Mouse (Mus musculus) brain, embryonic 14.5 days (tissue): ENCODE data around the gene Agap3. TPM values are rescaled to one million over a fixed set of nuclear protein-coding genes. Genes with fewer than 3 reads are reported as not detected.

Experiments
- DNase-seq: peaks from one replicate; pipeline ENCODE4 v3.0.0-alpha.2; 2011; ENCODE audit warnings: low read depth
- CTCF ChIP-seq: fragments of 200-500 bp; IDR thresholded peaks from 2 replicates; pipeline ENCODE4 v1.5.1; 2012; ENCODE audit warnings: inconsistent platforms, mild to moderate bottlenecking, moderate library complexity, borderline replicate concordance; ENCODE audit not compliant: insufficient read depth, insufficient read length; ENCODE audit errors: extremely low read depth
- POLR2A ChIP-seq: fragments of 200-500 bp; IDR thresholded peaks from 2 replicates; pipeline ENCODE4 v1.6.1; 2012; ENCODE audit warnings: mild to moderate bottlenecking, inconsistent platforms, borderline replicate concordance; ENCODE audit not compliant: poor library complexity, insufficient read depth, insufficient read length, severe bottlenecking; ENCODE audit errors: extremely low read depth
- polyA plus RNA-seq: library from polyadenylated mRNA; depleted of rRNA; stranded (reverse); fragments of >200 nt; gene quantifications from 2 replicates; pipeline ENCODE4 v1.2.3, GENCODE M21; 2012

Agap3 gene
- polyA plus RNA-seq, 1 experiment: 244 TPM

DNA sequence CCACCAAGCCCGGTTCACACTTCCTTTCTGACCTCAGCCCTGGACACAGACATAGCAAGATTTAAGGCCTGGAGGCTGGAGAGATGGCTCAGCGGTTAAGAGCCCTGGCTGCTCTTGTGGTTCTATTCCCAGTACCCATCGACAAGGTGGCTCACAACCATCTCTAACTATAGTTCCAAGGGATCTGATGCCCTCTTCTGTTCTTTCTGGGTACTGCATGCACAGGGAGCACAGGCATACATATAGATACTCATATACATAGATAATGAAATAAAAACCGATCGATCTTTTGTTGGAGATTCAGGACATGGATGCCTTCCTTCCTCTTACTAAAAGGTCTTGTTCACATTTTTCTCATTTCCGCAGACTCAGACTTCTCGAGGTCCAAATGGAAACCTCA lies 56.4 kb downstream of the Agap3 start:
- TF ChIP-seq CTCF: no peak
- DNase-seq: no peak

DNA sequence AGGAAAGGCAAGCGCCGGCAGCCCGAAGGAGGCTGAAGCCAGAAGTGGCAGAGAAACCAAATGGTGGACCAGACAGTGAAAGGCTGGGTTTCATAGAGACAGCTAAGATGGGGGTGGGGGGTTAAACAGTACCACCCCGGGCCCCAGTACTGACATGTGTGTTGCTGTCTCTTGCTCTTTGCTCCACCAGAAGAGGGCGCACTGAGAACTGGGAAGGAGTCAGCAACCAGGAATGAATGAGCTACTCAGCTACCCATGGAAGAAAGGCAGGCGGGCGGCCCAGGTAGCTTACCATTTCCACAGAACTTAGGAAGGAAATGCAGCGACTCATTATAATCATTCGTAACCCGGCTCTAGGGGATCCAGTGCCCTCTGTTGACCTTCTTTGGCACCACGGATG lies 58.7 kb downstream of the Agap3 start:
- DNase-seq: no peak
- TF ChIP-seq POLR2A (no peak), CTCF (peak; percentile 23; the same call in 1 of the 2 replicates)

DNA sequence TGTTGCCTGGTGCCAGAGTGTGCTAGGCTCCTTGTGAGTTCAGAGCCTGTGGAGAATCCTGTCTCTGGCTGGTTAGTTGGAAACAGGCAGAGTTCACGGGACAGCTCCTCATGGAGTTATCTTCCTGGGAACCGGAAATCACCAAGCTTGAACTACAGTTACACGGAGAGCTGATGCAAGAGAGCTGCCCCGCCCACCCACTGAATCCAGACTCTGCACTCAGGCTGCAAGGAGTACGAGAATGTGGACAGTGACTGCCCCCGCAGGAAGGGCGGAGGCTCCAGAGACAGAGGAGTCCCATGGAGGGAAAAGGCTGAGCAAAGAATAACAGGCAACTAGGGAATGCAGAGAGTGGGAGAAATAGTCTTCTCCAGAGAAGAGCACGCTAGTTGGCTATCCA lies 60.3 kb downstream of the Agap3 start:
- no peak for TF ChIP-seq POLR2A
- no peak for TF ChIP-seq CTCF
- no peak for DNase-seq

DNA sequence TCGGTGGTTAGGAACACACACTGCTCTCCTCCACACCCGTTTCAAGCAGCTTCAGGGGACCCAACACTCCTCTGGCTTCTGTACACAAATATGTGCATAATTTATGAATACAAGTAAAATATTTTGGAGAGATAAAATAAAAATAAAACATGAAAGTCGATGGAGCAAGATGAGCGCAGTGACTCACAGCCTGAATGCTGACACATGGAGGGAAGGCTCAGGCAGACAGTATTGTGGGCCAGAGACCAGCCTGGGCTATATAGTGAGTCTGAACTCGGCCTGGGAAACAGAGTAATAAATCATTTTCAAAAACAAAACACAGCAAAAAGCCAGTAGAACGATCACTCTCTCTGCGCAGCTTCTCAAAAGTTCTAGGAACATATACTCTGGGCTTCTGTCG lies 69.4 kb downstream of the Agap3 start:
- TF ChIP-seq POLR2A: no peak
- no peak for TF ChIP-seq CTCF
- no peak for DNase-seq

DNA sequence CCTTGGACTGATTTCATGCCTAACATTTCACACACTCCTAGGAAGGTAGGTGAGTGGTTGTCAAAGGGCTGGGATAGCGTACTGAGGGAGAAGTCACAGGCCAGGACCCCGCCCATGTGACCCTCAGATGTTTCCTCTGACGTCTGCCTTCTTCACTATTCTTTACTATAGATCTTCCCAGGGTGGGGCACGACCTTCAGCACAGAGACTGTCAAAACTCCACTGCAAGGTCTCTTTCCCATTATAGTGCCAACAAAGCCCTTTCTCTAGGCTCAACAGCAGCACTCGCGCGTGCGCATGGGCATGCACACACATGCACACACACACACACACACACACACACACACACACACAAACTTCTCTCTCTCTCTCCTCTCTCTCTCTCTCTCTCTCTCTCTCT lies 71.8 kb downstream of the Agap3 start:
- no peak for DNase-seq
- TF ChIP-seq POLR2A (no peak), CTCF (no peak)

DNA sequence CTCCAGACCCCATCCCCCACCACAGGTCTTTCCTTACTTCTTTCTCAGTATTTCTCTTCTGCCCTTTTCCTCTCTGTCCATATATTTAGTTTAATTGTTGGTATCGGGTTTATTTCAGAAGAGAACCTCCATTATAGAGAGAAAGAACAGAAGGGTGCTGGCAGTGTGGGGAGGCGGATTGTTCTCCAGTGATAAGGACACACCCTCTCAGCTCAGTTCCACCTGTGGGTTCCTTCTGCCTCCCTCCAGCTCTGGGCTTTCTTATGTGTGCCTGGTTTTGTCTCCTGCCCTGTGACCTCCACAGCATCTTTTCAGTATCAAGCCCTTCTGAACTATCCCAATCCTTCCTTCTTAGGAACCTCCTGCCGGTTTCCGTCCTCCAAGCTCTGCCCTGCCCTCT lies 72.5 kb downstream of the Agap3 start:
- no peak for DNase-seq
- TF ChIP-seq POLR2A (no peak), CTCF (no peak)

DNA sequence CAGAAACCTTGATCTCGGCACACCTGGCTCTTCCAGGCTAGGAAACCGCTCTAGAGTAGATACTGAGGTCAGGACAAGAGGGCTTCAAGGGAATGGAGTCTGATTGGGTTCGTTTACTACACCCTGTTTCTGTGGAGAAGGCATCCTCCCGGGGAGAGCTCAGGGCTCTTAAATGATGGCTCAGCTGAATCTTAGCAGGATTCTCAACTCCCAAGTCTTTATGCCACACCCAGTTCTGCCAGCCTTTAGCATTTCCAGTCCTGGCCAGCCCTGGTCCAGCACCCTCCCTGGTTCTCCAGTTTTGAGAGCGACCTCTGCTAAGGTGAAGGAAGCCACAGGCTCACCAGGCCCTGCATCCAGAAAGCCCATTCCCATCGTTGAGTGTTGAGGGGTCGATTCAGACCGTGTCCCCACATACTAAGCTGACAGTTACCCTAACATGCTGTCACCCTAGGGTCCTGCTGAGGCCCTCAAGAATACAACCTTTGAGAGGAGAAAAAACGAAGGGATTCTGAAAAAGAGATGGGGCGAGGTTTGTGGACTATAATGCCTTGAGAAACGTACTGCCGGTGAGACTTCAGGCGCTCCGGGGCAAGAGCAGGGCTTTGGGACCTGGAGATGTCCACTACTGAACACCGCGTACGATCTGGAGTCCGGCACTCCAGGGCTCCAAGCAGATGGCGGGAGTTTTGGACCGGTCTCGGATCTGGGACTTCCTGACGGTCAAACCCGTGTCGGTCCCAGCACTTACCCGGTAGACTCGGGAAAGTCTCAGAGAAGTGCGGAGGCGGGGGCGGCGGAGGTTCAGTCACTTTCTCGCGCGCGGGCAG lies 73.6 kb downstream of the Agap3 start:
- DNase-seq: no peak
- TF ChIP-seq POLR2A: no peak
- TF ChIP-seq CTCF: no peak

DNA sequence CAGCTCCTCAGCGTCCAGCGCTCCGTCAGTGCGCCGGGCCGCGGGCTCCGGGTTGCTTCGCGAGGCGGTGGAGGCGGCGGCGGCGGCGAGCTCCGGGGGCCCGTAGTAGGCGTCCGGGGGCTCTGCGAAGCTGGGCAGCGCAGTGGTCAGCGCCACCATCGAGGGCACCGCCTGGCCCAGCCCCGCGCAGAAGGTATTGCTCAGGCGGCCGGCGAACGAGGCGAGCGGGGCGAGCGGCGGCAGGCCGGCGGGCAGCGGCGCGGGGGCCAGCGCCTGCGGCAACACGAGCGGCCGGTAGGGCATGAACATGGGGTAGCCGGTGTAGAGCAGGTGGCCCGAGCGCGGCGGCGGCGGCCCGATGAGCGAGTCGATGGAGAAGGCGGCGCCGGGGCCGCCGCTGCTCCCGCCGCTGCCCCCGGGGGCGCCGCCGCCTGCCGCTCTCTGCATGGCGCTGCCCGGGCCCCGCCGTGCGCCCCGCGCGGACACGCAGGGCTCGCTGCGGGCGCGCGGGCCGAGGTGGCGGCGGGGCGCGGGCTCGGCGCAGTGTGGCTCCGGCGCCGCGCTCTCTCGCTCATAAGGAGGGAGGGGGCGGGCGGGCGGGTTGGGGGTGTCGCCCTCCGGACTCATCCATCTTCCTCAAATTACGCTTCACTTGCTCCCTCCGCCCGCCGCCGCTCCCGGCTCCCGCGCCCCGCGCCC lies 74.4 kb downstream of the Agap3 start:
- TF ChIP-seq POLR2A (no peak), CTCF (no peak)
- DNase-seq: no peak

DNA sequence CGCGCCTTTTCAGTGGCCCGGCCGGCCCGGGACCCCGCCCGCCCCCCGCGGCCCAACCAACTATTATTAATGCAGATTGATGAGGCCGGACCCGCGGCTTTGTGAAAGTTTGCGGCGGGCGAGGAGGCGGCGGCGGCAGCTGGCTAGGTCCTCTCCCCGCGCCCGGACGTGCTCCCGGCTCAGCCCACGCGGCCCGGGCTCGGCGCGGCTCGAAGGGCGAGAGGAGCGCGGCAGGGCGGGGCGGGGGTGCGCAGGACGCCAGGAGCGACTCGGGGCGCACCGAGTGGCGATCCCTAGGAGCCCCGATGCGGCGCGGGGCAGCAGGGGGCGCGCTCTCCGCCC lies 74.9 kb downstream of the Agap3 start, which contains the start of gene Gbx1:
Gene Gbx1 (minus strand): TSS at position 314 of the 342 bp plus-strand sequence.
- no peak for DNase-seq
- TF ChIP-seq CTCF (no peak), POLR2A (no peak)

DNA sequence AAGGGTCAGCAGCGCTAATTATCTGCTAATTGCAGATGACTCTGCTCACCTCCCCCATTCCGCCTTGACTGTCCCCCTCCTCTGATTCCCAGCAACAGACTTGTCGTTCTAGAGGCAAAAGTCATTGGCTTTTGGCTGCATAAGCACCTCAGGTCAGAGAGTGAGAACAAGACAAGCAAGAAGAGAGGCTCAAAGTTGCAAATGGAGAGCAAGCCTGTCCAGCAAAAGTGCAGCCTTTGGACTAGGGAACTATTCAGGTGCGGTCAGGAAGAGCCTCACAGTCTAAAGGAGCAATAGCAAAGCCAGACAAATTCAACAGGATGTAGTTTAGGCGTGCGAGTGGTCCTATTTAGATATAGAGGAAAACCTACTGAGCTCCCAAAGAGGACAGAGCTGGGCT lies 75.8 kb downstream of the Agap3 start:
- no peak for DNase-seq
- TF ChIP-seq POLR2A: no peak
- TF ChIP-seq CTCF: no peak

DNA sequence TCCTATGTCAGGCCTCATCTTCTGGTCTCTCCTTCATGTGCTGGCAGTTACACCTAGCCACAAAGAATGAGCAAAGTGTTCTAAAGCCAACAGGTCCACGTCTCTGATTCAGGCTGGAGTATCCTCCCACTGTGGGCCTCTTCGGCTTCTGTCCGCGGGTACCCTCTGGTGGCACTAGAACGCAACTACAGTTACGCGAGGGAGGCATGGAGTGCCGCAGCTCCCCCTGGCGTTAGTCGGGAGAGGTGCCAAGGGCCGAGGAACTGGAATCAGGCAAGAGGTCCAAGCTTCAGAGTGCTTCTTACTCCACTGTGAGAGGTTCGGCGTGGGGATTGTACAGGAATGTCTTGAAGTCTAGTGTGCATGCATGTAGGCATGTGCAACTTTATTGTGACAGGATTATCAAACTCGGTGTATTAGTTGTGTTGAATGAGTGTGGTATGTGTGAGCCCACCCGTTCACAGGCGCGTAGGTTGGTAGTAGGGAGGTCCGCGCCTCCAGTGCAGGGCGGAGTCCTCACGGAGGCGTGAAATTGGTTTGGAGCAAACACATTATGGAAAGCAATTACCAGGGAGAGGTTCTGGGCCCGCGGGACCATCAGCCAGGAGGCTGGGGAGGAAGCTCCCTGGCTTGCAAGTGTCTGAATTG lies 78.2 kb downstream of the Agap3 start:
- TF ChIP-seq POLR2A (no peak), CTCF (peak; percentile 100)

More for the DNA sequence above, 78.2 kb downstream of the Agap3 start:
- DNase-seq: peak; percentile 93
